Comparison of ENCODE assay signal across 23 mouse cellular contexts in genomic region chr8:126708956-126709355, GRCm38 (mm10).
A peak's percentile ranks its signal among the peaks of the same experiment; 100 is the strongest.
DNase-seq lines count a peak whose midpoint lies in the region; ATAC-seq and TF ChIP-seq lines count a peak whose summit lies in the region.
"Had no signal": no experiment of that assay in that cellular context is flagged by ENCODE, and none has a peak within 500 bp of the region (broad histone marks: within the 10 kb centered on the region; RNA-seq: fewer than 3 reads in every experiment).

No protein-coding gene starts in this region.

- WGBS in forebrain, postnatal 0 days: 57% methylated on average over 2 of the region's 2 CpGs
- 76% methylated on average over 2 of the region's 2 CpGs for WGBS in forebrain, embryonic 13.5 days
- 66% methylated on average over 2 of the region's 2 CpGs for WGBS in heart, embryonic 16.5 days

- H3K9me3 ChIP-seq in forebrain, postnatal 0 days (ENCODE audit: low read length): no peaks in the 10 kb centered on the region
- H3K9me3 ChIP-seq in forebrain, embryonic 13.5 days (replicated peaks): no peaks in the 10 kb centered on the region
- H3K9me3 ChIP-seq in heart, embryonic 16.5 days (replicated peaks; ENCODE audit: control insufficient read depth, low read length): no peaks in the 10 kb centered on the region
- H3K9me3 ChIP-seq: forebrain, embryonic 10.5 days; heart, embryonic 12.5 days had no signal

- no peak overlapping the region for H3K4me3 ChIP-seq in forebrain, postnatal 0 days (ENCODE audit: low read depth, low read length)
- no peak overlapping the region for H3K4me3 ChIP-seq in forebrain, embryonic 13.5 days
- no peak overlapping the region for H3K4me3 ChIP-seq in heart, embryonic 16.5 days (ENCODE audit: low read length)
- H3K4me3 ChIP-seq: forebrain, embryonic 10.5 days; gastrocnemius, adult 2 months; heart, embryonic 12.5 days had no signal

- intact Hi-C loops in heart, postnatal 25 days (cut with DNase I): no loop called here

- H3K36me3 ChIP-seq in forebrain, postnatal 0 days (ENCODE audit: insufficient read depth): no peaks in the 10 kb centered on the region
- H3K36me3 ChIP-seq in forebrain, embryonic 13.5 days (ENCODE audit: poor library complexity, severe bottlenecking): no peaks in the 10 kb centered on the region
- H3K36me3 ChIP-seq in heart, embryonic 16.5 days (ENCODE audit: control insufficient read depth, insufficient read depth): no peaks in the 10 kb centered on the region
- no peaks in the 10 kb centered on the region for H3K36me3 ChIP-seq in splenic B cell, adult 2 months (ENCODE audit: control insufficient read depth, insufficient read depth, low read length, poor library complexity, severe bottlenecking)
- H3K36me3 ChIP-seq: forebrain, embryonic 10.5 days; heart, embryonic 12.5 days had no signal

- TF ChIP-seq CTCF in forebrain, postnatal 0 days (IDR thresholded peaks at IDR 0.05; ENCODE audit: low read depth): no peak

- DNase-seq in forebrain, postnatal 0 days: no peak
- no peak for DNase-seq in heart, postnatal 25 days (ENCODE audit: low spot score)
- peak; percentile 70 for DNase-seq in Muller cell, postnatal 12 days (ENCODE audit: inconsistent ontology term)
- peak; percentile 15 for DNase-seq in splenic B cell, adult 2 months (ENCODE audit: low read depth, low spot score)
- no peak for DNase-seq in embryo, embryonic 9.5 days (ENCODE audit: extremely low spot score)
- DNase-seq: adrenal gland, postnatal 10 days; cerebellum, adult 11-12 months; cerebellum, adult 8-10 months; cerebellum, postnatal 10 days; cerebellum, postnatal 36 days; embryo, embryonic 11 days; gastrocnemius, adult 2 months; gastrocnemius, postnatal 14 days; heart, adult 11 months; heart, postnatal 36 days had no signal

- H3K9ac ChIP-seq in forebrain, postnatal 0 days: no peak overlapping the region
- no peak overlapping the region for H3K9ac ChIP-seq in forebrain, embryonic 13.5 days
- peak overlapping the region; percentile 35; the same call in 1 of the 2 replicates for H3K9ac ChIP-seq in heart, embryonic 16.5 days (ENCODE audit: low read length)
- H3K9ac ChIP-seq: heart, embryonic 12.5 days; hindbrain, embryonic 14.5 days had no signal

- 0 out of 2 replicates have a peak, but pooled peaks cover 5% of the 10 kb centered on the region for H3K4me1 ChIP-seq in forebrain, postnatal 0 days (ENCODE audit: insufficient read depth)
- H3K4me1 ChIP-seq in forebrain, embryonic 13.5 days: peaks cover 33% of the 10 kb centered on the region
- peaks cover 19% of the 10 kb centered on the region for H3K4me1 ChIP-seq in heart, embryonic 16.5 days (ENCODE audit: control insufficient read depth, insufficient read depth, low read length)

- no peak overlapping the region for H3K27ac ChIP-seq in forebrain, postnatal 0 days (ENCODE audit: low read depth, low read length)
- no peak overlapping the region for H3K27ac ChIP-seq in forebrain, embryonic 13.5 days
- H3K27ac ChIP-seq in heart, embryonic 16.5 days (ENCODE audit: low read length): no peak overlapping the region
- H3K27ac ChIP-seq: forebrain, embryonic 10.5 days; gastrocnemius, adult 2 months; hindbrain, embryonic 14.5 days had no signal

- no peak overlapping the region for H3K4me2 ChIP-seq in forebrain, postnatal 0 days (ENCODE audit: low read depth)
- H3K4me2 ChIP-seq in forebrain, embryonic 13.5 days: no peak overlapping the region
- no peak overlapping the region for H3K4me2 ChIP-seq in heart, embryonic 16.5 days (ENCODE audit: low read depth, low read length)
- H3K4me2 ChIP-seq: heart, embryonic 12.5 days; hindbrain, embryonic 14.5 days had no signal

- H3K27me3 ChIP-seq in forebrain, postnatal 0 days (ENCODE audit: insufficient read depth, low read length): no peaks in the 10 kb centered on the region
- 0 out of 2 replicates have a peak, but pooled peaks cover 5% of the 10 kb centered on the region for H3K27me3 ChIP-seq in forebrain, embryonic 13.5 days
- H3K27me3 ChIP-seq in heart, embryonic 16.5 days (ENCODE audit: control insufficient read depth, insufficient read depth, low read length): no peaks in the 10 kb centered on the region; the same call in 1 of the 2 replicates
- no peaks in the 10 kb centered on the region for H3K27me3 ChIP-seq in splenic B cell, adult 2 months (ENCODE audit: control insufficient read depth, insufficient read depth, low read length, poor library complexity, severe bottlenecking)
- H3K27me3 ChIP-seq: heart, embryonic 12.5 days; Patski had no signal

- ATAC-seq in forebrain, postnatal 0 days: peak; percentile 60
- ATAC-seq in forebrain, embryonic 13.5 days: no peak
- ATAC-seq in heart, embryonic 16.5 days (replicated peaks; ENCODE audit: extremely low read depth, insufficient read depth, low FRiP score): no peak
- ATAC-seq: forebrain, embryonic 14.5 days; intestine, postnatal 0 days; Patski had no signal

Comparison
In these comparisons a context has a peak if more than half of its experiments do, and no peak if none do; other contexts are left out.
1. DNase-seq: peak in Muller cell, postnatal 12 days (single experiment) and splenic B cell, adult 2 months (single experiment); none in forebrain, postnatal 0 days (single experiment), heart, postnatal 25 days (single experiment) and embryo, embryonic 9.5 days (single experiment).